Mouse (Mus musculus) large intestine, adult 2 months (tissue): Measurements from ENCODE around the gene Ppp2r5e. TPM values are rescaled to one million over a fixed set of nuclear protein-coding genes. Genes with fewer than 3 reads are reported as not detected.

ENCODE experiments used
- DNase-seq: peaks from one replicate; pipeline ENCODE4 v3.0.0-alpha.2; 2012; ENCODE audit warnings: low read depth, low spot score
- WGBS: fragments of 180-500 bp; shearing (Covaris S2); methylation state at CpG from one replicate; pipeline ENCODE4 v1.1.7; 2018; 5-methylcytosine and 5-hydroxymethylcytosine counted together
- polyA plus RNA-seq: library from polyadenylated mRNA; depleted of rRNA; stranded (reverse); fragments of >200 nt; gene quantifications from 2 replicates; pipeline ENCODE4 v1.2.3, GENCODE M21; 2012

Ppp2r5e gene
- polyA plus RNA-seq, 1 experiment, result 5.7 TPM

- WGBS, result 40% methylated on average over 3 of the region's 3 CpGs
- DNase-seq, result no peak
These were observed 52.7 kb downstream of the Ppp2r5e start for GRCm38 (mm10) chr12:75543346-75543745.

- DNase-seq, result no peak
- 89% methylated on average over 5 of the region's 5 CpGs for WGBS
These were observed 55.3 kb downstream of the Ppp2r5e start for GRCm38 (mm10) chr12:75540621-75541171.

GRCm38 (mm10) chr12:75539228-75539627 lies 56.8 kb downstream of the Ppp2r5e start:
- no peak for DNase-seq
- WGBS, result 32% methylated on average over 3 of the region's 3 CpGs

- 72% methylated on average over 6 of the region's 6 CpGs for WGBS
- DNase-seq, result no peak
These were observed 58.2 kb downstream of the Ppp2r5e start for GRCm38 (mm10) chr12:75537673-75538423.

- no peak for DNase-seq
These were observed 58.9 kb downstream of the Ppp2r5e start for GRCm38 (mm10) chr12:75537019-75537672.

GRCm38 (mm10) chr12:75536566-75536965 lies 59.5 kb downstream of the Ppp2r5e start:
- DNase-seq, result no peak
- WGBS, result 60% methylated on average over 7 of the region's 7 CpGs

More at GRCm38 (mm10) chr12:75537019-75537672, 58.9 kb downstream of the Ppp2r5e start:
- 41% methylated on average over 7 of the region's 7 CpGs for WGBS

- no peak for DNase-seq
These were observed 62.9 kb downstream of the Ppp2r5e start for GRCm38 (mm10) chr12:75533145-75533544.

GRCm38 (mm10) chr12:75531895-75532294 lies 64.2 kb downstream of the Ppp2r5e start:
- DNase-seq, result no peak
- 45% methylated on average over 2 of the region's 2 CpGs for WGBS

- WGBS, result 48% methylated on average over 7 of the region's 7 CpGs
- peak; percentile 51 for DNase-seq
These were observed 66.9 kb downstream of the Ppp2r5e start for GRCm38 (mm10) chr12:75528857-75529808.

GRCm38 (mm10) chr12:75528300-75528699 lies 67.7 kb downstream of the Ppp2r5e start:
- DNase-seq, result no peak
- WGBS, result 93% methylated on average over 1 of the region's 1 CpGs

- DNase-seq, result no peak
- 89% methylated on average over 3 of the region's 3 CpGs for WGBS
These were observed 71.8 kb downstream of the Ppp2r5e start for GRCm38 (mm10) chr12:75524199-75524598.

- WGBS, result 76% methylated on average over 2 of the region's 2 CpGs
- no peak for DNase-seq
These were observed 73.1 kb downstream of the Ppp2r5e start for GRCm38 (mm10) chr12:75522931-75523330.

GRCm38 (mm10) chr12:75522360-75522759 lies 73.7 kb downstream of the Ppp2r5e start:
- no peak for DNase-seq
- 94% methylated on average over 2 of the region's 2 CpGs for WGBS

GRCm38 (mm10) chr12:75520395-75520794 lies 75.7 kb downstream of the Ppp2r5e start:
- WGBS, result 77% methylated on average over 3 of the region's 3 CpGs
- DNase-seq, result no peak

- DNase-seq, result no peak
- WGBS, result 89% methylated on average over 10 of the region's 10 CpGs
These were observed 76.7 kb downstream of the Ppp2r5e start for GRCm38 (mm10) chr12:75519181-75519940.

GRCm38 (mm10) chr12:75515301-75515906 lies 80.6 kb downstream of the Ppp2r5e start:
- no peak for DNase-seq
- WGBS, result 78% methylated on average over 10 of the region's 10 CpGs

- no peak for DNase-seq
These were observed 84.5 kb downstream of the Ppp2r5e start for GRCm38 (mm10) chr12:75511520-75511919.

GRCm38 (mm10) chr12:75504991-75505650 lies 90.9 kb downstream of the Ppp2r5e start:
- 47% methylated on average over 6 of the region's 6 CpGs for WGBS
- DNase-seq, result no peak

More at GRCm38 (mm10) chr12:75511520-75511919, 84.5 kb downstream of the Ppp2r5e start:
- WGBS, result 97% methylated on average over 2 of the region's 2 CpGs
